Mouse (Mus musculus): ENCODE measurements at regions not wholly inside any gene's neighbourhood (a gene's known extent, or its start where the extent isn't known, plus 50 kb on each side); places are given as distances from the start of the nearest gene placed in this dataset.

DNA sequence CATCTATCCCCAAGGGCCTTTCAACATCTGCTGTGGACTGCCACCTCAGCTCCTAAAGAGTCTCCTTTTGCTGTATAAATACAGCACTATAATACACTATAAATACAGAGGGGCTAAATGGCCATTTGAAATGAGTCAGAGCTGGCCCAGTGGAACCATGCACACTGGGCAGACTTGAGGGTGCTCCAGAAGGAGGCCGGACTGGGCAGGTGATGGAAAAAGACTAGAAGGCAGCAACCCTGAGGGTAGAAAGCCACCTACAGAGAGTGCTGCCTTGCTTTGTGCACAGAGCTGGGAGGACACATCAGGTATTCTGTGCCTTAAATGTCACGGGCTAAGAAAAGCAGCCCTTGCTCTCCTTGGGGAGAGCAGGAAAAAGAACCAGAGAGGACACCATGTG, 110.2 kb downstream of the Gm10260 start:
- H3K27me3 ChIP-seq (ENCODE audit: control insufficient read depth, insufficient read depth, low read length), result no peaks in the 10 kb centered on the region
- DNase-seq (ENCODE audit: low read depth in 3 of 3, low spot score in 3 of 3) (no peak), ATAC-seq (ENCODE audit: insufficient read depth) (no peak)
- no peak overlapping the region for H3K9ac ChIP-seq (replicated peaks)
- TF ChIP-seq EP300 (IDR thresholded peaks at IDR 0.05; ENCODE audit: low read depth) (no peak), CTCF (IDR thresholded peaks at IDR 0.05; ENCODE audit: low read depth) (no peak)
- no peaks in the 10 kb centered on the region for H3K36me3 ChIP-seq (replicated peaks; ENCODE audit: control insufficient read depth, insufficient read depth, low read depth)
- no peak overlapping the region for H3K4me3 ChIP-seq (ENCODE audit: insufficient read depth in 1 of 2, low read depth in 2 of 2, low read length in 2 of 2)
- no peaks in the 10 kb centered on the region for H3K9me3 ChIP-seq (ENCODE audit: control insufficient read depth, low read length)
- no peak overlapping the region for H3K27ac ChIP-seq
- H3K4me1 ChIP-seq (replicated peaks; ENCODE audit: control insufficient read depth in 2 of 2, insufficient read depth in 2 of 2, low read length in 1 of 2), result no peaks in the 10 kb centered on the region
- WGBS (ENCODE audit: insufficient replicate concordance), result 68% methylated on average over 2 of the region's 2 CpGs
- H3K4me2 ChIP-seq (ENCODE audit: low read depth), result no peak overlapping the region

DNA sequence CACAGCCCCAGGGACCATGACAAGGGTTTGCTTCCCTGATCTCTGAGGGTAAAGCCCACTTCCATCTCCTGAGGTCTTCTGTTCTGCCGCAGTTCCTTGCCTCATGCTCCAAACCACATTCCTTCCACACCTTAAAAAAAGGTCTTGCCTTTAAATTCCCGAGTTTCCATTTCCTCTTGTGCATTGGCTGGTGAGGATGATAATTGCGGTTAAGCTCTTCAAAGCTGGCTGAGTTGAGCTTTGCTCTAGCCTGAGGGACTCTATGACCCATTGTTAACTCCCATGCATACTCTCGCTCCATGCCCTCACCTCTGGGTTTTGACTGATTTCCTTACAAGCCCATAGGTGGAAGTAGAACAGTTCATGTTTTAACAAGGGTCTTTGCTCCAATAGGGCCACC, 112.9 kb downstream of the Gm10260 start:
- TF ChIP-seq CTCF (IDR thresholded peaks at IDR 0.05; ENCODE audit: low read depth) (no peak), EP300 (IDR thresholded peaks at IDR 0.05; ENCODE audit: low read depth) (no peak)
- Histone ChIP-seq H3K4me1 (replicated peaks; ENCODE audit: control insufficient read depth in 2 of 2, insufficient read depth in 2 of 2, low read length in 1 of 2) (no peaks in the 10 kb centered on the region), H3K36me3 (replicated peaks; ENCODE audit: control insufficient read depth, insufficient read depth, low read depth) (no peaks in the 10 kb centered on the region), H3K27me3 (ENCODE audit: control insufficient read depth, insufficient read depth, low read length) (no peaks in the 10 kb centered on the region), H3K27ac (no peak overlapping the region), H3K9ac (replicated peaks) (no peak overlapping the region), H3K4me2 (ENCODE audit: low read depth) (no peak overlapping the region), H3K9me3 (ENCODE audit: control insufficient read depth, low read length) (no peaks in the 10 kb centered on the region), H3K4me3 (ENCODE audit: insufficient read depth in 1 of 2, low read depth in 2 of 2, low read length in 2 of 2) (no peak overlapping the region)
- DNase-seq (ENCODE audit: low read depth in 3 of 3, low spot score in 3 of 3) (no peak), ATAC-seq (ENCODE audit: insufficient read depth) (no peak)
- WGBS (ENCODE audit: insufficient replicate concordance), result 44% methylated on average over 4 of the region's 4 CpGs

DNA sequence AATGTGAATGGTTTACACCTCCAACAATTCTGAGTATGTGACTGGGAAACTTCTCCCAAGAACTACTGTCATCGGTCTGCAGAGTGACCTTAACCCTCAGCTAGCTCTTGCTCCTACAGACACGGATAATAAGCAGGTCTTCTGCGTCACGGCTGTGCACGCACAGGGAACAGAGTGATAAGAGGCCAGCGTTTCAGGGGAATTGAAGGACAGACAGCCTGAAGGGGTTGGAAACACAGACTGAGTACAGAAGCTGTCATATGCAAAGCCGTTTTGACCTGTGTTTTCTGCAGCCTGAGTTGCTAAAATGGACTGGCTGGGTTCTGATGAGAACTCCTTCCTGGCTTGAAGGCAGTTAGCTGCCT, 114.4 kb downstream of the Gm10260 start:
- WGBS (ENCODE audit: insufficient replicate concordance), result 49% methylated on average over 7 of the region's 7 CpGs
- no peak overlapping the region for H3K9ac ChIP-seq (replicated peaks)
- no peaks in the 10 kb centered on the region for H3K36me3 ChIP-seq (replicated peaks; ENCODE audit: control insufficient read depth, insufficient read depth, low read depth)
- no peak overlapping the region for H3K4me2 ChIP-seq (ENCODE audit: low read depth)
- no peaks in the 10 kb centered on the region for H3K9me3 ChIP-seq (ENCODE audit: control insufficient read depth, low read length)
- DNase-seq (ENCODE audit: low read depth in 3 of 3, low spot score in 3 of 3) (no peak), ATAC-seq (ENCODE audit: insufficient read depth) (no peak)
- no peak overlapping the region for H3K4me3 ChIP-seq (ENCODE audit: insufficient read depth in 1 of 2, low read depth in 2 of 2, low read length in 2 of 2)
- no peak overlapping the region for H3K27ac ChIP-seq
- TF ChIP-seq CTCF (IDR thresholded peaks at IDR 0.05; ENCODE audit: low read depth) (no peak), EP300 (IDR thresholded peaks at IDR 0.05; ENCODE audit: low read depth) (no peak)
- no peaks in the 10 kb centered on the region for H3K27me3 ChIP-seq (ENCODE audit: control insufficient read depth, insufficient read depth, low read length)
- H3K4me1 ChIP-seq (replicated peaks; ENCODE audit: control insufficient read depth in 2 of 2, insufficient read depth in 2 of 2, low read length in 1 of 2), result no peaks in the 10 kb centered on the region

DNA sequence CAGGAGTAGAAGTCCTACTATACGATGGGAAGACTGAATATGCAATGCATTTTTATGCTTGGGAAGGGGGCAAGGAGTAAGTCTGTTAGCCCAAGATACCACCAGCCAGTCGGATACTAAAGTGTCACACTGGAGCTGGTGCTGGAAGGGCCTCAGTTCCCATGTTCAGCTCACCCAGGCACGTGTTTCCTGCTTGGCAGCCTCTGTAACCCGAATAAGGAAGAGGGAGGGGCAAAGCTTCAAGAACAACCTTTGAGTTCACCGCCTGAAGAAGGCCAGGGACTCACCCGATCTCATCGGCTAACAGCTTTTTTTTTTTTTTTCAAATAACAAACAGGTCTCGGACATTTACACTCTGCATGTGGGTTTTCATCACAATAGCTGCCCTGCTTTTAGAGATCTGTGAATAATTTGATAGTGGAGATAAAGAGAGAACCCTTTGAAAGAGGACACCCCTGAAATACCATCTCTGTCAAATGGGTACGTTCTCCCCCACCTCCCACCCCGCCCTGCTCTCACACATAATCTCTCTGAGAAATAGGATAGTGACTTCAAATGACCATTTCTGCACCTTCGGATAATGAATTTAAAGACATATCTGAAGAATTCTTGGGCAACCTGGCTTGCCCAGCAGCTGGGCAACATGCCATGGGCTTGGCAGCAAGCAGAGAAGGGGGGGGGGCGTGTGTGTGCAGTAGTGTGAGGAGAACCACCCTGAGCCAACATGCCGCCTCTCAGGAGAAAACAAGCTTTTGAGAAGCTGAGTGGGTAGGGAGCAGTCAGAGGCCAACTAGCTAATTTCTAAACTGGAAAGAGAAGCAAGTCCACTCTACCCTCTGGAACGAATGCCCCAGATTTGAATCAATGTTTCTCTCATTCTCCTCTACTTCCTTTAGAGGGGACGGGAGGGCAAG, 115.1 kb downstream of the Gm10260 start:
- no peaks in the 10 kb centered on the region for H3K36me3 ChIP-seq (replicated peaks; ENCODE audit: control insufficient read depth, insufficient read depth, low read depth)
- no peaks in the 10 kb centered on the region for H3K9me3 ChIP-seq (ENCODE audit: control insufficient read depth, low read length)
- DNase-seq (ENCODE audit: low read depth in 3 of 3, low spot score in 3 of 3), result no peak
- H3K4me1 ChIP-seq (replicated peaks; ENCODE audit: control insufficient read depth in 2 of 2, insufficient read depth in 2 of 2, low read length in 1 of 2), result no peaks in the 10 kb centered on the region
- no peak for ATAC-seq (ENCODE audit: insufficient read depth)
- no peak for TF ChIP-seq EP300 (IDR thresholded peaks at IDR 0.05; ENCODE audit: low read depth)
- TF ChIP-seq CTCF (IDR thresholded peaks at IDR 0.05; ENCODE audit: low read depth), result no peak
- no peak overlapping the region for H3K9ac ChIP-seq (replicated peaks)
- no peaks in the 10 kb centered on the region for H3K27me3 ChIP-seq (ENCODE audit: control insufficient read depth, insufficient read depth, low read length)
- no peak overlapping the region for H3K4me2 ChIP-seq (ENCODE audit: low read depth)
- WGBS (ENCODE audit: insufficient replicate concordance), result 40% methylated on average over 15 of the region's 15 CpGs
- no peak overlapping the region for H3K4me3 ChIP-seq (ENCODE audit: insufficient read depth in 1 of 2, low read depth in 2 of 2, low read length in 2 of 2)
- no peak overlapping the region for H3K27ac ChIP-seq

DNA sequence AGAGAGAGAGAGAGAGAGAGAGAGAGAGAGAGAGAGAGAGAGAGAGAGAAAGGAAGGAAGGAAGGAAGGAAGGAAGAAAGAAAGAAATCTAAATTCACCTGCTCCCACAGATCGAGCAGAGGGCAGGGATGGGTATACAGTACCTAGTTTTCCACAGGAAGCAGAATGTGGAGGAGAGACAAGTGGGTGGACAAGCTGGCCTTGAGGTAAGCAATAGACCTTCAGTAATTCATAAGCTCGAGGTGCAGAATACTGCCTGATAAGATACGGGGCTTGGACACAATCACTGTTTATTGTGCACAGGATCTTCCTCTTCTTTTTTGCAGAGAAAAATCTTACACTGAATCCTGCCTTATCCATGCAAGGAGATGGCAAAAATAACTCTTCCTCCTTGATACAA, 120.2 kb downstream of the Gm10260 start:
- Histone ChIP-seq H3K4me1 (replicated peaks; ENCODE audit: control insufficient read depth in 2 of 2, insufficient read depth in 2 of 2, low read length in 1 of 2) (no peaks in the 10 kb centered on the region), H3K4me2 (ENCODE audit: low read depth) (no peak overlapping the region), H3K4me3 (ENCODE audit: insufficient read depth in 1 of 2, low read depth in 2 of 2, low read length in 2 of 2) (no peak overlapping the region), H3K9ac (replicated peaks) (no peak overlapping the region), H3K36me3 (replicated peaks; ENCODE audit: control insufficient read depth, insufficient read depth, low read depth) (no peaks in the 10 kb centered on the region), H3K27ac (no peak overlapping the region), H3K9me3 (ENCODE audit: control insufficient read depth, low read length) (no peaks in the 10 kb centered on the region), H3K27me3 (ENCODE audit: control insufficient read depth, insufficient read depth, low read length) (no peaks in the 10 kb centered on the region)
- no peak for ATAC-seq (ENCODE audit: insufficient read depth)
- no peak for TF ChIP-seq EP300 (IDR thresholded peaks at IDR 0.05; ENCODE audit: low read depth)
- TF ChIP-seq CTCF (IDR thresholded peaks at IDR 0.05; ENCODE audit: low read depth), result no peak
- no peak for DNase-seq (ENCODE audit: low read depth in 3 of 3, low spot score in 3 of 3)
- 51% methylated on average over 3 of the region's 3 CpGs for WGBS (ENCODE audit: insufficient replicate concordance)

Measured in liver, embryonic 14.5 days (tissue).